Comparison of ENCODE assay signal across 16 mouse cellular contexts in genomic region chr8:105509997-105510735, GRCm38 (mm10). TPM values are rescaled to one million over a fixed set of nuclear protein-coding genes. Genes with fewer than 3 reads are reported as not detected.
DNase-seq lines count a peak whose midpoint lies in the region; ATAC-seq and TF ChIP-seq lines count a peak whose summit lies in the region.
"Had no signal": no experiment of that assay in that cellular context is flagged by ENCODE, and none has a peak within 500 bp of the region (broad histone marks: within the 10 kb centered on the region; RNA-seq: fewer than 3 reads in every experiment).

No protein-coding gene starts in this region.

- DNase-seq in gastrocnemius, adult 2 months, result no peak
- no peak for DNase-seq in gastrocnemius, postnatal 4 days (ENCODE audit: low spot score in 2 of 2)
- no peak for DNase-seq in lung, postnatal 4 days
- DNase-seq in thymus, postnatal 0 days (ENCODE audit: low spot score), result no peak
- DNase-seq: gastrocnemius, postnatal 10 days; kidney, adult 2 months; layer of hippocampus, adult 9-11 months; right cerebral cortex, postnatal 14 days had no signal

- H3K27ac ChIP-seq in gastrocnemius, adult 2 months, result peak overlapping the region; percentile 28
- H3K27ac ChIP-seq in lung, embryonic 16.5 days (ENCODE audit: low read length), result peak overlapping the region; percentile 36
- H3K27ac ChIP-seq in embryonic facial prominence, embryonic 13.5 days, result peak overlapping the region; percentile 76
- peak overlapping the region; percentile 40; the same call in 1 of the 2 replicates for H3K27ac ChIP-seq in stomach, embryonic 15.5 days
- no peak overlapping the region for H3K27ac ChIP-seq in midbrain, embryonic 15.5 days
- H3K27ac ChIP-seq: forebrain, embryonic 13.5 days; heart, embryonic 13.5 days; hindbrain, embryonic 14.5 days had no signal

- H3K4me1 ChIP-seq in lung, embryonic 16.5 days (replicated peaks; ENCODE audit: control insufficient read depth, insufficient read depth, low read length), result peaks cover 19% of the 10 kb centered on the region
- H3K4me1 ChIP-seq in embryonic facial prominence, embryonic 13.5 days, result peaks cover 26% of the 10 kb centered on the region
- 0 out of 2 replicates have a peak, but pooled peaks cover 6% of the 10 kb centered on the region for H3K4me1 ChIP-seq in stomach, embryonic 15.5 days
- H3K4me1 ChIP-seq in midbrain, embryonic 15.5 days, result 0 out of 2 replicates have a peak, but pooled peaks cover 3% of the 10 kb centered on the region

- intact Hi-C loops in gastrocnemius, adult 2 months (cut with DNase I), result no loop called here

- no peaks in the 10 kb centered on the region for H3K9me3 ChIP-seq in lung, embryonic 16.5 days (ENCODE audit: control insufficient read depth, low read length)
- no peaks in the 10 kb centered on the region for H3K9me3 ChIP-seq in embryonic facial prominence, embryonic 13.5 days
- no peaks in the 10 kb centered on the region for H3K9me3 ChIP-seq in stomach, embryonic 15.5 days
- no peaks in the 10 kb centered on the region for H3K9me3 ChIP-seq in midbrain, embryonic 15.5 days
- H3K9me3 ChIP-seq: forebrain, embryonic 13.5 days; heart, embryonic 13.5 days had no signal

- WGBS in lung, embryonic 16.5 days, result 25% methylated on average over 12 of the region's 12 CpGs
- WGBS in embryonic facial prominence, embryonic 13.5 days, result 31% methylated on average over 12 of the region's 12 CpGs
- WGBS in stomach, embryonic 15.5 days, result 28% methylated on average over 12 of the region's 12 CpGs
- WGBS in midbrain, embryonic 15.5 days, result 54% methylated on average over 12 of the region's 12 CpGs

- H3K4me3 ChIP-seq in gastrocnemius, adult 2 months, result no peak overlapping the region
- H3K4me3 ChIP-seq in lung, embryonic 16.5 days (ENCODE audit: low read length), result no peak overlapping the region
- no peak overlapping the region for H3K4me3 ChIP-seq in embryonic facial prominence, embryonic 13.5 days
- no peak overlapping the region for H3K4me3 ChIP-seq in stomach, embryonic 15.5 days (replicated peaks)
- H3K4me3 ChIP-seq in midbrain, embryonic 15.5 days, result no peak overlapping the region
- H3K4me3 ChIP-seq: forebrain, embryonic 13.5 days; heart, embryonic 13.5 days had no signal

- H3K4me2 ChIP-seq in lung, embryonic 16.5 days (ENCODE audit: low read depth, low read length), result no peak overlapping the region
- peak overlapping the region; percentile 24; the same call in 1 of the 2 replicates for H3K4me2 ChIP-seq in embryonic facial prominence, embryonic 13.5 days
- H3K4me2 ChIP-seq in stomach, embryonic 15.5 days, result no peak overlapping the region
- no peak overlapping the region for H3K4me2 ChIP-seq in midbrain, embryonic 15.5 days
- H3K4me2 ChIP-seq: forebrain, embryonic 13.5 days; heart, embryonic 13.5 days; hindbrain, embryonic 14.5 days had no signal

- H3K27me3 ChIP-seq in lung, embryonic 16.5 days (ENCODE audit: control insufficient read depth, insufficient read depth, low read depth, low read length), result no peaks in the 10 kb centered on the region
- H3K27me3 ChIP-seq in embryonic facial prominence, embryonic 13.5 days, result no peaks in the 10 kb centered on the region; the same call in 1 of the 2 replicates
- no peaks in the 10 kb centered on the region for H3K27me3 ChIP-seq in stomach, embryonic 15.5 days (replicated peaks)
- 0 out of 2 replicates have a peak, but pooled peaks cover 6% of the 10 kb centered on the region for H3K27me3 ChIP-seq in midbrain, embryonic 15.5 days (replicated peaks)
- H3K27me3 ChIP-seq: forebrain, embryonic 13.5 days had no signal

- no peak overlapping the region for H3K9ac ChIP-seq in lung, embryonic 16.5 days (ENCODE audit: low read length)
- H3K9ac ChIP-seq in embryonic facial prominence, embryonic 13.5 days, result no peak overlapping the region
- H3K9ac ChIP-seq in stomach, embryonic 15.5 days, result no peak overlapping the region
- H3K9ac ChIP-seq in midbrain, embryonic 15.5 days, result no peak overlapping the region
- H3K9ac ChIP-seq: forebrain, embryonic 13.5 days; heart, embryonic 13.5 days; hindbrain, embryonic 14.5 days had no signal

- TF ChIP-seq CTCF in gastrocnemius, adult 2 months (IDR thresholded peaks at IDR 0.05), result no peak

- H3K36me3 ChIP-seq in lung, embryonic 16.5 days (ENCODE audit: control insufficient read depth, insufficient read depth, low read length), result no peaks in the 10 kb centered on the region
- H3K36me3 ChIP-seq in embryonic facial prominence, embryonic 13.5 days, result no peaks in the 10 kb centered on the region
- H3K36me3 ChIP-seq in stomach, embryonic 15.5 days, result no peaks in the 10 kb centered on the region
- no peaks in the 10 kb centered on the region for H3K36me3 ChIP-seq in midbrain, embryonic 15.5 days (replicated peaks)
- H3K36me3 ChIP-seq: heart, embryonic 13.5 days had no signal

- ATAC-seq in lung, embryonic 16.5 days (ENCODE audit: low read depth), result peak; percentile 63; the same call in 1 of the 2 replicates
- no peak for ATAC-seq in embryonic facial prominence, embryonic 13.5 days (ENCODE audit: insufficient number of reproducible peaks, insufficient read depth, low FRiP score, low TSS enrichment, low read depth)
- peak; percentile 78 for ATAC-seq in stomach, embryonic 15.5 days (ENCODE audit: insufficient read depth, low FRiP score, low read depth)
- ATAC-seq in midbrain, embryonic 15.5 days (replicated peaks), result no peak
- ATAC-seq: forebrain, embryonic 13.5 days had no signal

RNA-seq across cellular contexts. Expression of gene Hsd11b2, which starts 8.4 kb away (rescaled TPM):
- total RNA-seq in gastrocnemius, adult 2 months (2021), result not detected
- total RNA-seq in gastrocnemius, postnatal 4 days (2021), result 10 to 100 TPM; 13.3 to 14.8 TPM
- polyA plus RNA-seq in lung, embryonic 16.5 days (2015; fragmentation: Nextera tagmentation; extraction: Ambion mirVana), result 1.6 and 2.2 TPM in 2 replicates
- polyA plus RNA-seq in embryonic facial prominence, embryonic 13.5 days (2015; fragmentation: Nextera tagmentation; extraction: Ambion mirVana), result 0.87 and 1.1 TPM in 2 replicates
- 2.5 and 2.7 TPM in 2 replicates for polyA plus RNA-seq in stomach, embryonic 15.5 days (2015; fragmentation: Nextera tagmentation; extraction: Ambion mirVana)
- 0.26 and 0.28 TPM in 2 replicates for polyA plus RNA-seq in thymus, postnatal 0 days (2015; fragmentation: Nextera tagmentation; extraction: Ambion mirVana)
- polyA plus RNA-seq in midbrain, embryonic 15.5 days (2015; fragmentation: Nextera tagmentation; extraction: Ambion mirVana), result 4.7 and 4.9 TPM in 2 replicates
- total RNA-seq: left cerebral cortex, postnatal 25 days had no signal

RNA-seq across cellular contexts. Expression of gene Zdhhc1, which starts 13.5 kb away (rescaled TPM):
- total RNA-seq in gastrocnemius, adult 2 months (2021), result 10 to 100 TPM in 1 of 2 experiments, 1 to 10 TPM in 1; 9.6 to 11.2 TPM
- total RNA-seq in gastrocnemius, postnatal 4 days (2021), result 10 to 100 TPM; 21.0 to 21.6 TPM
- 48.3 and 48.4 TPM in 2 replicates for polyA plus RNA-seq in lung, embryonic 16.5 days (2015; fragmentation: Nextera tagmentation; extraction: Ambion mirVana)
- polyA plus RNA-seq in embryonic facial prominence, embryonic 13.5 days (2015; fragmentation: Nextera tagmentation; extraction: Ambion mirVana), result 52.2 and 53.3 TPM in 2 replicates
- 32.2 and 34.7 TPM in 2 replicates for polyA plus RNA-seq in stomach, embryonic 15.5 days (2015; fragmentation: Nextera tagmentation; extraction: Ambion mirVana)
- 5.8 and 6.9 TPM in 2 replicates for polyA plus RNA-seq in thymus, postnatal 0 days (2015; fragmentation: Nextera tagmentation; extraction: Ambion mirVana)
- polyA plus RNA-seq in midbrain, embryonic 15.5 days (2015; fragmentation: Nextera tagmentation; extraction: Ambion mirVana), result 36.5 and 39.9 TPM in 2 replicates

RNA-seq across cellular contexts. Expression of gene Tppp3, which starts 38.8 kb away (rescaled TPM):
- total RNA-seq in gastrocnemius, adult 2 months (2021), result 10 to 100 TPM; 52.8 to 53.4 TPM
- 100 to 1,000 TPM; 527 to 572 TPM for total RNA-seq in gastrocnemius, postnatal 4 days (2021)
- 83.3 and 110 TPM in 2 replicates for polyA plus RNA-seq in lung, embryonic 16.5 days (2015; fragmentation: Nextera tagmentation; extraction: Ambion mirVana)
- 18.7 and 23.1 TPM in 2 replicates for polyA plus RNA-seq in embryonic facial prominence, embryonic 13.5 days (2015; fragmentation: Nextera tagmentation; extraction: Ambion mirVana)
- polyA plus RNA-seq in stomach, embryonic 15.5 days (2015; fragmentation: Nextera tagmentation; extraction: Ambion mirVana), result 44.7 and 45.5 TPM in 2 replicates
- polyA plus RNA-seq in thymus, postnatal 0 days (2015; fragmentation: Nextera tagmentation; extraction: Ambion mirVana), result 31.9 and 42.4 TPM in 2 replicates
- 125 and 127 TPM in 2 replicates for polyA plus RNA-seq in midbrain, embryonic 15.5 days (2015; fragmentation: Nextera tagmentation; extraction: Ambion mirVana)

RNA-seq across cellular contexts. Expression of gene Atp6v0d1, which starts 55.7 kb away (rescaled TPM):
- total RNA-seq in gastrocnemius, adult 2 months (2021), result 10 to 100 TPM; 40.3 to 41.6 TPM
- 10 to 100 TPM; 71.8 to 71.9 TPM for total RNA-seq in gastrocnemius, postnatal 4 days (2021)
- 87.3 and 93.0 TPM in 2 replicates for polyA plus RNA-seq in lung, embryonic 16.5 days (2015; fragmentation: Nextera tagmentation; extraction: Ambion mirVana)
- polyA plus RNA-seq in embryonic facial prominence, embryonic 13.5 days (2015; fragmentation: Nextera tagmentation; extraction: Ambion mirVana), result 78.4 and 80.4 TPM in 2 replicates
- polyA plus RNA-seq in stomach, embryonic 15.5 days (2015; fragmentation: Nextera tagmentation; extraction: Ambion mirVana), result 73.2 and 75.8 TPM in 2 replicates
- 97.3 and 105 TPM in 2 replicates for polyA plus RNA-seq in thymus, postnatal 0 days (2015; fragmentation: Nextera tagmentation; extraction: Ambion mirVana)
- polyA plus RNA-seq in midbrain, embryonic 15.5 days (2015; fragmentation: Nextera tagmentation; extraction: Ambion mirVana), result 234 and 240 TPM in 2 replicates

Comparison
In these comparisons a context has a peak if more than half of its experiments do, and no peak if none do; other contexts are left out.
1. ATAC-seq: peak in lung, embryonic 16.5 days (single experiment) and stomach, embryonic 15.5 days (single experiment); none in embryonic facial prominence, embryonic 13.5 days (single experiment) and midbrain, embryonic 15.5 days (single experiment).